Mouse (Mus musculus): ENCODE measurements at regions not wholly inside any gene's neighbourhood (a gene's known extent, or its start where the extent isn't known, plus 50 kb on each side); places are given as distances from the start of the nearest gene placed in this dataset.

DNA sequence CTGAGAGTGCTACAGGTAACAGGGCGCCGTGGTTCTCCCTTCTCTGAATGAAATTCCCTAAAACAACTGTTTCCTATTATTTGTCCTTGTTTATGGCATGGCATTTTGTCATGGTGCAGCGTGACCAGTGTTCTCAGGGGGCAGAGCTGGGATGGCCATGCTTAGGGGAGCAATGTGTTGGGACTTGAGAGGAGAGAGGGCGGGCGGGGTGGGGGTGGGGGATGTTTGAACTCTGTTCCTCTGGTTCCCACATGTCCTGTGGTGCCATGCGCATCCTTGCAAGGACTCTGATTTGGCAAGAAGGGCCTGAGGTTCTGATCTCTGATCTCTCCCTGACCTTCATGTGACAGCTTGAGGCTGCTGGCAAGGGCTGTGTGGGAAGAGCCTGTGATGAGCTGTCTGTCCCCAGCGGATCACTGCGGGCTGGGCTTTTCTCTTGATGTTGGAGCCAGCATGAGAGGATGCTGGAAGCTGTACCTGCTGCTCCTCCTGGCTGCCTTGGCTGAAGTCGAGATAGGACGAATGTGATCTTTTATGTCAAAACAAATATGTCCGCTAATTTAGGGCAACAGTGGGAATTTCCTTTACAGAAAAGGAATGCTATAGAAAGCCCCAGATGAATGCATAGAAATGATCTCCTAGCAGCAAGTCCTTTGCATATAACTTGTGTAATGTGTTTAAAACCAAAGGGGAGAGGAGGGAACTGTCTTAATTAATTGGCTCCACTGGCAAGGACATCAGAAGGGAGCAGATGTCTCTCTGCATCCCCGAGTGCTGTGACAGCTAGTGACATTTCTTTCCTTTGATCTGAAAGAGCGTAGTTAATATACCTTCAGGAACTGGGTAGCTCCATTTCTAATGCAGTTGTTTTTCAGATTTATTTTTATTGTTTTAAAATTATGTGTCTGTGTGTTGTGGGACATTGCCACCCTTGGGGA lies 255.2 kb upstream of the Pde3a start:
- H3K4me1 ChIP-seq (replicated peaks): peaks cover 6% of the 10 kb centered on the region
- WGBS: 57% methylated on average over 13 of the region's 13 CpGs
- ATAC-seq (ENCODE audit: low FRiP score, low read depth): peak; percentile 83; the same call in 1 of the 2 replicates

DNA sequence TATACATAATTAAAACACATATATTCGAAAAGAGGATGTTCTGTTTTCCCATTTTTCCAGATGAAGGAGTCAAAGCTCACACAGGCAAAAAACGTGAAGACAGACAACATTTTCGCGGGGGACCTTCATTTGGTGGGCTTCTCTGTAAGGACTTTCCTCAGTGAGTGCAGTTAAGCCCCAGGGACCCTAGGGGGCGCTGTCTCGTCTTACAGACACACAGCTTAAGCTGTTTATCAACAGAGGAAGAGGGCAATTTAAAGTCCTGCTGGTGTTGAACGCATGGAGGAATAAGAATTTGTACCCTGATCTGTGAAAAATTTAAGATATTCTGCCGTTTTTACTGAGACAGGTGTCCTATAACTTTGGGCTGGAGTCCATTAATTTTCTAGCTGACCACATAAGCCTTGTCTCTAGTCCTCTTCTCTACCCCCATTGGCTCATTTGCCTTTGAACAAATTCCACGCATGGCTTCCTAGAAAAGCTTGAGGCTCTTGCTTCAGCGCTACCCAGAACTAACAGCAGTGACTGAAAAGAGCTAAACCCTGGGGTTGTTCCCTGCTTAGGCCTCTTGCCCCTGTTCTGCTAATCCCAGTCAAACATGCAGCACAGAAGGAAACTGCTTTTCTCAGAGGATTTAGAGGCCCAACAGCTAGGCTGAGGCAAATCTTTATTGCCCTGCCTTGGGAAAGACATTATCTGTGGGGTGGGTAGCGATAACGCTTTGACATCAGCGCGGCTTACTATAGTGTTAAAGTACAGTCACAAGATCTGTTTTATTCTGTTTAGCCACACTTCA lies 253.5 kb upstream of the Pde3a start:
- no peak overlapping the region for H3K4me3 ChIP-seq
- 78% methylated on average over 14 of the region's 14 CpGs for WGBS
- H3K27me3 ChIP-seq: no peaks in the 10 kb centered on the region
- peaks cover 6% of the 10 kb centered on the region for H3K4me1 ChIP-seq (replicated peaks)
- no peaks in the 10 kb centered on the region for H3K9me3 ChIP-seq
- no peak overlapping the region for H3K9ac ChIP-seq
- no peak for ATAC-seq (ENCODE audit: low FRiP score, low read depth)
- H3K36me3 ChIP-seq: no peaks in the 10 kb centered on the region
- H3K27ac ChIP-seq (replicated peaks): no peak overlapping the region
- H3K4me2 ChIP-seq: no peak overlapping the region

More for the DNA sequence above, 255.2 kb upstream of the Pde3a start:
- H3K27me3 ChIP-seq: no peaks in the 10 kb centered on the region
- no peak overlapping the region for H3K4me2 ChIP-seq
- no peak overlapping the region for H3K27ac ChIP-seq (replicated peaks)
- no peak overlapping the region for H3K4me3 ChIP-seq
- no peaks in the 10 kb centered on the region for H3K36me3 ChIP-seq
- H3K9me3 ChIP-seq: no peaks in the 10 kb centered on the region
- H3K9ac ChIP-seq: no peak overlapping the region

DNA sequence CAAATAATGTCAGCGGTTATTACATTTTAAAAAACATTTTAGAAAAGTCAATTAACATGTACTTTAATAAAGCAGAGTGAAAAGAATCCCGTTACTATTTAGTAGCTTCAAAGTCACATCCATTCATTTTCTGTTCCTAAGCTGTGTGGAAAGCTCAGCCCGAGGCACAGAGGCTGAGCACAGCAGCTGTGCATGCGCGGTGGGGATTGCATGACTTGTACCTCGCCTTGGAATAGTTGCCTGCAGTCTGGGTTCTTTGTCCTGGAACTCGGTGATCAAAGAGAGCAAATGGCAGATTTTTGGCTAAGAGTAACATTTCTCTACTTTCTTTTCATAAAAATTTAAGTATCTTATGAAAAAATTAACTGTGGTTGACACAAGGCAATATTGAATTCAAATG lies 251.0 kb upstream of the Pde3a start:
- Histone ChIP-seq H3K27me3 (no peaks in the 10 kb centered on the region), H3K36me3 (no peaks in the 10 kb centered on the region), H3K27ac (replicated peaks) (no peak overlapping the region), H3K4me2 (no peak overlapping the region), H3K9me3 (no peaks in the 10 kb centered on the region), H3K9ac (no peak overlapping the region), H3K4me1 (replicated peaks) (peaks cover 6% of the 10 kb centered on the region), H3K4me3 (no peak overlapping the region)
- 78% methylated on average over 7 of the region's 7 CpGs for whole genome bisulfite sequencing
- ATAC-seq (ENCODE audit: low FRiP score, low read depth): no peak

DNA sequence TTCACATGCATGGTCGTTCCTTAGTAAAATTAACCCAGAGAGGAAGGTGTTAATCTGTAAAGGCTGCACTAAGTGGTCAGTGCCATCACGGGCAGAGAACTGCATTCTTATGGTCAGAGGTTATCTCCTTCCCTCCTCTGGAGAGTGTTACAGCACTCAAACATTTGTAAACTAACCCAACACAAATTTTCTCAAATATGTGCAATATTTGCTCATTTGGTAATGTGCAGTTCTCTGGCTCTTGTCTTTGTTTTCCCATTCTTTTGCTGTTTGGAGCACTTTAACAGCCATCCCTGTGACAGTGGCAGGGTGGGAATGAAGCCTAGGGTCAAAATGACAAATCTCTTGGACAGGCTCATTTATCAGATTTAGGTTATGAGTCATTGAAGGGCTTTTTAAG lies 248.5 kb upstream of the Pde3a start:
- Histone ChIP-seq H3K9ac (no peak overlapping the region), H3K4me2 (no peak overlapping the region), H3K9me3 (no peaks in the 10 kb centered on the region), H3K27me3 (no peaks in the 10 kb centered on the region), H3K4me1 (replicated peaks) (no peaks in the 10 kb centered on the region), H3K36me3 (no peaks in the 10 kb centered on the region), H3K4me3 (no peak overlapping the region), H3K27ac (replicated peaks) (no peak overlapping the region)
- WGBS: 63% methylated on average over 2 of the region's 2 CpGs
- ATAC-seq (ENCODE audit: low FRiP score, low read depth): no peak

DNA sequence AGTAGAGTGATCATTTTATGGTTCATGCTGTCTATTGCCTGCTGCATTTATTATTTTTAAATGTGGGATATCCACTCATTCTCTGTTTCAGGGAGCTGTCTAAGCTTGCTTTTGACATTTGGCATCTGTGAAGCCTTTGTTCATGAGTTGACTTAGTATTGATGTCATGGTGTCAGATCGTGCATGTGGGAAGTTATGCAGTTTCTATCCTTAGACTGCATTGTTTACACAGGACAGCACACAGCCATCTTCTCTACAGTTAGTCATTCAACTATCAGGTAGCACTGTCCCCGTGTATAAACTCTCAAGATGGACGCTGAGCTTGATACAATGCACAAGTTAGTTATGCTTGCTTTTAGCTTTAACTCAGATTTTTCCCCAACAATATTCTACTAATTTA lies 247.8 kb upstream of the Pde3a start:
- Histone ChIP-seq H3K27ac (replicated peaks) (no peak overlapping the region), H3K4me2 (no peak overlapping the region), H3K27me3 (no peaks in the 10 kb centered on the region), H3K36me3 (no peaks in the 10 kb centered on the region), H3K9me3 (no peaks in the 10 kb centered on the region), H3K4me3 (no peak overlapping the region), H3K9ac (no peak overlapping the region), H3K4me1 (replicated peaks) (no peaks in the 10 kb centered on the region)
- no peak for ATAC-seq (ENCODE audit: low FRiP score, low read depth)
- 80% methylated on average over 3 of the region's 3 CpGs for WGBS

DNA sequence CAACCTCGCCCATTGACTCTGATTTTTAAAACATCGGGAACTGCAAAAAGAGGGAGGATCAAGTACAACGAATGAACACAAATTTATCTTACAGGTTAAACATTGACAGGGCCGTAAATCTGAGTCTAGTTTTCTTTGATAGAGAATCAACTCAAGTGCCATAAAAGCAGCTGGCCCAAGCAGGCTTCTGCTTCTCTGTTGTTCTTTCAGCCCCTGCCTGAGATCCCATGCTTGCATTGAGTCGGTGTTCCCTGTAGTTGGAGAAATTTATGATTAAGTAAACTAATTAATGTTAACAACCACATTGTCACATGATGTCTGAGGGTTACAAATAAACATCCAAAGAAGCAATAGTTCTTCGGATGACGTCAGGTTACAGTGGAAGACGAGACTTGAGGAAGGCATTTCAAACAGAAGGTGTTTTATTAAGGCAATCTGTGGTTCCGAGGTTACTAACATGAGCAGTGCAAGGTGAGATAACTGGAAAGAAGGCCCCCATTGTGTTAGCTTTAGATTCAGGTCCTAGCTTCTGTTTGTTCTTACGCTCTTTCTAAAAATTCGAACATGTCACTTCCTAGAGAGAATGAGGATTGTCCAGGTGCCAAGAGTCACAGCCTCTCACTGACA lies 233.9 kb upstream of the Pde3a start:
- 89% methylated on average over 11 of the region's 11 CpGs for WGBS
- no peaks in the 10 kb centered on the region for H3K9me3 ChIP-seq
- no peaks in the 10 kb centered on the region for H3K36me3 ChIP-seq
- no peaks in the 10 kb centered on the region for H3K4me1 ChIP-seq (replicated peaks)
- no peaks in the 10 kb centered on the region for H3K27me3 ChIP-seq
- H3K27ac ChIP-seq (replicated peaks): no peak overlapping the region
- H3K4me3 ChIP-seq: no peak overlapping the region
- no peak overlapping the region for H3K9ac ChIP-seq
- no peak overlapping the region for H3K4me2 ChIP-seq
- no peak for ATAC-seq (ENCODE audit: low FRiP score, low read depth)

DNA sequence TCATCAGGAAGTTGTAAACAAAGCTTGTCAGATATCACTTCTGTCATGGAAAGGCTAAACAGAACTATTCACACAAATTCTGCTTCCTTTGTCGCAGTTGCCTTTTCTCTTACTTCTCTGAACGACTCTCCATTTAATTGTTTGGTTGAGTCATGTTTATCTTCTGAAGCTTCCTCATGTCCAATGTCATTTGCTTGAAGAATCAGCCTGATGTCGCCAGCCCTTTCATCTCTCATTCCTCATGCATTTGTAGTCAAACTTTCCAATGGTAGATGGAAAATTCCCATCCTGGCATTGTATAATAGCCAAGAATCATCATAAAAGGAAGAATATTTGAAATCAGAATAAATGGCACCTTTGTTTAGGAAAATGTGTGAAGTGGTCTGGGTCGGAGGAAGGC lies 225.6 kb upstream of the Pde3a start:
- Histone ChIP-seq H3K27me3 (no peaks in the 10 kb centered on the region), H3K36me3 (no peaks in the 10 kb centered on the region), H3K4me1 (replicated peaks) (no peaks in the 10 kb centered on the region), H3K27ac (replicated peaks) (no peak overlapping the region), H3K4me2 (no peak overlapping the region), H3K9ac (no peak overlapping the region), H3K4me3 (no peak overlapping the region), H3K9me3 (no peaks in the 10 kb centered on the region)
- 83% methylated on average over 4 of the region's 4 CpGs for WGBS
- ATAC-seq (ENCODE audit: low FRiP score, low read depth): no peak

DNA sequence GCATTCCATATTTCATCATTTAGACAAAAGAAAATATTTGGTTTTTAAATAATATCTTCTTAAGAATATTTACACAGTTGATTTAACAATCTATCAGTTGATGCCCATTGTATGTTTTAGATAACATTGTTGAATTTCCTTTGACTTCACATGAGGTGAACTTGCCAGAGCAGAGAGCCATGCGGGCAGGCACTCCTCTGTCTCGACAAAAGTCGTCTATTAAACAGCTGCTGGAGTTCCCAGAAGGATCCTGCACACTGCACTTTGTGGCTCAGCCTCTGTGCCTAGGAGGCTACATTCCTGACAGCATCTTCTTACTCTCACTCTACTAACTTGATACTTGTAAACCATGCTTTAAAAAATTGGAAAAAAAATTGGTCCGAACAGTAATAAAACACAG lies 221.7 kb upstream of the Pde3a start:
- no peak for ATAC-seq (ENCODE audit: low FRiP score, low read depth)
- no peaks in the 10 kb centered on the region for H3K36me3 ChIP-seq
- no peak overlapping the region for H3K4me3 ChIP-seq
- no peaks in the 10 kb centered on the region for H3K4me1 ChIP-seq (replicated peaks)
- 75% methylated on average over 4 of the region's 4 CpGs for WGBS
- no peak overlapping the region for H3K27ac ChIP-seq (replicated peaks)
- no peaks in the 10 kb centered on the region for H3K27me3 ChIP-seq
- no peak overlapping the region for H3K4me2 ChIP-seq
- H3K9me3 ChIP-seq: no peaks in the 10 kb centered on the region
- no peak overlapping the region for H3K9ac ChIP-seq

DNA sequence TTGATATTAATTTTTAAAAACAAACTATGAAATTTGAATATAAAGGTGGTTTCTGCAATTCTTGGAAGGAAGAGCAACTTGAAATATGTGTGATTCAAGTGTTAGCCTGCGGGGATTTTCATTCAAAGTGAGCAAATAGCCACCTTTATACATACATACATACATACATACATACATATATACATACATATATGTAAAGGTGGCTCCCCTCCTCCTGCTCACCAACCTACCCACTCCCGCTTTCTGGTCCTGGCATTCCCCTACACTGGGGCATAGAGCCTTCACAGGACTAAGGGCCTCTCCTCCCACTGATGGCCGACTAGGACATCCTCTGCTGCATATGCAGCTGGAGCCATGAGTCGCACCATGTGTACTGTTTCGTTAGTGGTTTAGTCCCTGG lies 221.3 kb upstream of the Pde3a start:
- Histone ChIP-seq H3K36me3 (no peaks in the 10 kb centered on the region), H3K4me1 (replicated peaks) (no peaks in the 10 kb centered on the region), H3K27ac (replicated peaks) (no peak overlapping the region), H3K9me3 (no peaks in the 10 kb centered on the region), H3K9ac (no peak overlapping the region), H3K4me3 (no peak overlapping the region), H3K27me3 (no peaks in the 10 kb centered on the region), H3K4me2 (no peak overlapping the region)
- no peak for ATAC-seq (ENCODE audit: low FRiP score, low read depth)
- 94% methylated on average over 5 of the region's 5 CpGs for WGBS

DNA sequence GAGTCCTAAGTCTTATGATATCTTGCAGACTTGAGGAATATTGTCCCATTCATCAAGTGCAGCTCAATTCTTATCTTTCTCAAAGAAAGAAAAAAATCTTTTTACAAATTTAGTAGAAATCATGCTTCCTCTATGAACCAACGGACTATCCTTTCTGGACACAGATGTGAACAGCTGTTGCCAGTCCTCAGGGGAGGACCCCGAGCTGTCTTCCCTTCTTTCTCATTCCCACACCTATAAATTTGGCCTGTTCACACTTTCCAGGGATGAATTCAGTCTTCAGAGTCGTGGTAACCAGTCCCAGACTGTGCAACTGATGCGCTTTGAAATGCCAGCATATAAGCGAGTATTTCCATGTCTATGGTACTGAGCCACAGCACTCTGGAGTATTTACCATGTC lies 214.2 kb upstream of the Pde3a start:
- H3K27ac ChIP-seq (replicated peaks): no peak overlapping the region
- no peak for ATAC-seq (ENCODE audit: low FRiP score, low read depth)
- no peaks in the 10 kb centered on the region for H3K27me3 ChIP-seq
- H3K4me1 ChIP-seq (replicated peaks): no peaks in the 10 kb centered on the region
- H3K4me2 ChIP-seq: no peak overlapping the region
- H3K4me3 ChIP-seq: no peak overlapping the region
- no peaks in the 10 kb centered on the region for H3K36me3 ChIP-seq
- H3K9ac ChIP-seq: no peak overlapping the region
- no peaks in the 10 kb centered on the region for H3K9me3 ChIP-seq
- 82% methylated on average over 5 of the region's 5 CpGs for WGBS

DNA sequence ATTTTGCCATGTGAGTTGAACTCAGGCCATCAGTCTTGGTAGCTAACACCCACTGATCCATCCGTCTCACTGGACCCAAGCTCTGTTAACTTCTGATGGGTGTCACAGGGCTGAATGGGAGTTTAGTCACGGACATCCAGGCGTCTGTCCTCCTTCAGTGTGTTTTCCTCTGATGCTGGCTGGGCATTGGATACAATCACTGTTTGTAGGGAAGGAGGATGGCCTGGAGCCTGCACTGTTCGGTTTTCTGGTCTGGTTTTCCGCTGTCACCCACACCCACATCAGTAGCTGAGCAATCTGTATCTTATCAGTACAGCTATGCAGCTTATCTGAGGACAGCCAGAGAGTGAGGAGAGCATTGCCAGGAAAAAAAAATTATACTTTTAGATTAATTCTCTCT lies 207.7 kb upstream of the Pde3a start:
- Histone ChIP-seq H3K36me3 (no peaks in the 10 kb centered on the region), H3K4me1 (replicated peaks) (no peaks in the 10 kb centered on the region), H3K9ac (no peak overlapping the region), H3K27ac (replicated peaks) (no peak overlapping the region), H3K27me3 (no peaks in the 10 kb centered on the region), H3K4me3 (no peak overlapping the region), H3K4me2 (no peak overlapping the region), H3K9me3 (no peaks in the 10 kb centered on the region)
- peak; percentile 51; the same call in 1 of the 2 replicates for ATAC-seq (ENCODE audit: low FRiP score, low read depth)
- 50% methylated on average over 5 of the region's 5 CpGs for WGBS
